Mouse (Mus musculus) left cerebral cortex, adult 18-20 months (tissue): ENCODE data around the gene Trak1. TPM values are rescaled to one million over a fixed set of nuclear protein-coding genes. Genes with fewer than 3 reads are reported as not detected.
A peak's percentile ranks its signal among the peaks of the same experiment; 100 is the strongest.

Source experiments
- DNase-seq, 2 experiments: peaks; one replicate each; pipeline ENCODE4 v3.0.0; 2021 to 2022; ENCODE audit warnings: low spot score in 2 of 2, mixed read lengths in 1 of 2
- total RNA-seq, 2 experiments: library from RNA; stranded (reverse); gene quantifications; 2 replicates each; pipeline ENCODE4 v1.2.3; 2021

The Trak1 gene
- total RNA-seq, 2 experiments from 2014 or later: 239 to 275 TPM

GRCm38 (mm10) chr9:121345427-121346130 is 48.3 kb downstream of the Trak1 start:
- DNase-seq: no peak

- no peak for DNase-seq
Observed at GRCm38 (mm10) chr9:121346635-121347034, 49.3 kb downstream of the Trak1 start.

- DNase-seq: peak in 1 of 2 experiments; percentile 39
Observed at GRCm38 (mm10) chr9:121347981-121348380, 50.7 kb downstream of the Trak1 start.

- DNase-seq: no peak
Observed at GRCm38 (mm10) chr9:121348476-121348875, 51.2 kb downstream of the Trak1 start.

- no peak for DNase-seq
Observed at GRCm38 (mm10) chr9:121349111-121349510, 51.8 kb downstream of the Trak1 start.

- no peak for DNase-seq
Observed at GRCm38 (mm10) chr9:121350601-121351000, 53.3 kb downstream of the Trak1 start.

- no peak for DNase-seq
Observed at GRCm38 (mm10) chr9:121351388-121352078, 54.2 kb downstream of the Trak1 start.

- no peak for DNase-seq
Observed at GRCm38 (mm10) chr9:121352131-121352606, 54.9 kb downstream of the Trak1 start.

- no peak for DNase-seq
Observed at GRCm38 (mm10) chr9:121352726-121353125, 55.4 kb downstream of the Trak1 start.

GRCm38 (mm10) chr9:121354792-121355390 is 57.6 kb downstream of the Trak1 start:
- DNase-seq: no peak

- DNase-seq: peak; percentile 84
Observed at GRCm38 (mm10) chr9:121355431-121356141, 58.3 kb downstream of the Trak1 start.

GRCm38 (mm10) chr9:121357102-121357501 is 59.8 kb downstream of the Trak1 start:
- DNase-seq: no peak

GRCm38 (mm10) chr9:121357582-121358275 is 60.4 kb downstream of the Trak1 start:
- DNase-seq: no peak

- no peak for DNase-seq
Observed at GRCm38 (mm10) chr9:121358418-121358817, 61.1 kb downstream of the Trak1 start.

GRCm38 (mm10) chr9:121359266-121359972 is 62.1 kb downstream of the Trak1 start:
- DNase-seq: no peak

GRCm38 (mm10) chr9:121360327-121360954 is 63.1 kb downstream of the Trak1 start:
- peak in 1 of 2 experiments; percentile 65 for DNase-seq

GRCm38 (mm10) chr9:121361010-121361409 is 63.7 kb downstream of the Trak1 start:
- DNase-seq: no peak

GRCm38 (mm10) chr9:121363932-121364331 is 66.6 kb downstream of the Trak1 start:
- DNase-seq: no peak

- DNase-seq: peak in 1 of 2 experiments; percentile 63
Observed at GRCm38 (mm10) chr9:121366135-121366863, 69.0 kb downstream of the Trak1 start.
